Mouse (Mus musculus): ENCODE measurements around the gene Gm20403. TPM values are rescaled to one million over a fixed set of nuclear protein-coding genes. Genes with fewer than 3 reads are reported as not detected.

Gm20403 gene
- total RNA-seq, 4 experiments from 2014 or later = not detected

Other genes with a start within 250 kb of the Gm20403 start
- 10 to 100 TPM; 19.1 to 21.2 (median 19.7) TPM for gene Snx6, start 190.8 kb downstream of the Gm20403 start, total RNA-seq (2022)
- gene Cfl2, start 123.7 kb downstream of the Gm20403 start, total RNA-seq (2022) = 100 to 1,000 TPM; 479 to 530 (median 494) TPM
- 1 to 10 TPM; 1.8 to 3.1 (median 2.7) TPM for gene Baz1a, start 27.8 kb upstream of the Gm20403 start, total RNA-seq (2022)
- gene 2700097O09Rik, start 93.6 kb upstream of the Gm20403 start, total RNA-seq (2022) = 10 to 100 TPM in 1 of 4 experiments, 1 to 10 TPM in 3; 4.5 to 10.3 (median 8.1) TPM
- gene Srp54a, start 93.7 kb upstream of the Gm20403 start, total RNA-seq (2022) = 10 to 100 TPM; 66.2 to 94.8 (median 80.8) TPM
- gene Fam177a, start 137.9 kb upstream of the Gm20403 start, total RNA-seq (2022) = 1 to 10 TPM in 2 of 4 experiments, under 1 TPM in 1, not detected in 1; 0.29 to 4.8 (median 3.6) TPM
- 10 to 100 TPM; 22.4 to 44.2 (median 32.0) TPM for gene Srp54b, start 168.6 kb upstream of the Gm20403 start, total RNA-seq (2022)
- gene 1700047I17Rik2, start 213.1 kb upstream of the Gm20403 start, total RNA-seq (2022) = 1 to 10 TPM; 4.3 to 9.0 (median 7.2) TPM
- gene Srp54c, start 243.6 kb upstream of the Gm20403 start, total RNA-seq (2022) = 10 to 100 TPM; 21.9 to 25.5 (median 22.3) TPM

Measured in gastrocnemius, adult 8-10 months (tissue).